Mouse (Mus musculus) lung, adult 18-20 months (tissue): ENCODE measurements at regions not wholly inside any gene's neighbourhood (a gene's known extent, or its start where the extent isn't known, plus 50 kb on each side); places are given as distances from the start of the nearest gene placed in this dataset.

ENCODE experiments used
- DNase-seq, 2 experiments: peaks; one replicate each; pipeline ENCODE4 v3.0.0; 2022; ENCODE audit warnings: mixed read lengths in 2 of 2

GRCm38 (mm10) chr10:46827109-46827812 is 1249.6 kb downstream of the Hace1 start:
- no peak for DNase-seq

GRCm38 (mm10) chr10:46828164-46828563 is 1250.5 kb downstream of the Hace1 start:
- DNase-seq: no peak

- no peak for DNase-seq
Measured at GRCm38 (mm10) chr10:46845578-46846314, 1268.1 kb downstream of the Hace1 start.
